Mouse (Mus musculus) embryo, embryonic 10 days (tissue): ENCODE results near the gene Gm13420.
A peak's percentile ranks its signal among the peaks of the same experiment; 100 is the strongest.
"Not testable (repeated sequence)": the region's sequence is repeated elsewhere in the genome, so short reads cannot be mapped to it uniquely, and the experiment has no call there.

Source experiments
- DNase-seq: peaks from one replicate; pipeline ENCODE4 v3.0.0-alpha.2; 2015; ENCODE audit warnings: low spot score

Gene Gm13420

DNA sequence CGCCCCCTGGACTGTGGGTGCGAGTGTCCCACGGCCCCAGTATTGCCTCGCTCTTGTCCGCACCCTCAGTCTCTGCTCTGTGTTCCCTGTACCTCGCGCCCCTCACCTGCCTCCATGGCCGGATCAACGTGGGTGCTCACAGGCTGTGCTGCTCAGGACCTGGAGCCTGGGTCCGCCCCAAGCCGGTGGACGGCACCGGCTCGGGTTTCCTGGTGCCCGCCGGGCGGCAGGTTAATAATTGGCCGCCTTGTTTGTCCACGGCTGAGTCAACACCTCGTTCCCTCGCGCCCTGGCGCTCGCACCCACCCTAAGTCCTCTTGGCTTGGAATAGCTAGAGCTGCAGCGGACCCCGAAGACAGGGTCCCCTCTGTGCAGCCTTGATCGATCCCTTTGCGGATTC lies at the start of gene Gm13420:
Gm13420 (minus strand) TSS at position 189 of the 400 bp plus-strand sequence.
- DNase-seq = peak; percentile 9

DNA sequence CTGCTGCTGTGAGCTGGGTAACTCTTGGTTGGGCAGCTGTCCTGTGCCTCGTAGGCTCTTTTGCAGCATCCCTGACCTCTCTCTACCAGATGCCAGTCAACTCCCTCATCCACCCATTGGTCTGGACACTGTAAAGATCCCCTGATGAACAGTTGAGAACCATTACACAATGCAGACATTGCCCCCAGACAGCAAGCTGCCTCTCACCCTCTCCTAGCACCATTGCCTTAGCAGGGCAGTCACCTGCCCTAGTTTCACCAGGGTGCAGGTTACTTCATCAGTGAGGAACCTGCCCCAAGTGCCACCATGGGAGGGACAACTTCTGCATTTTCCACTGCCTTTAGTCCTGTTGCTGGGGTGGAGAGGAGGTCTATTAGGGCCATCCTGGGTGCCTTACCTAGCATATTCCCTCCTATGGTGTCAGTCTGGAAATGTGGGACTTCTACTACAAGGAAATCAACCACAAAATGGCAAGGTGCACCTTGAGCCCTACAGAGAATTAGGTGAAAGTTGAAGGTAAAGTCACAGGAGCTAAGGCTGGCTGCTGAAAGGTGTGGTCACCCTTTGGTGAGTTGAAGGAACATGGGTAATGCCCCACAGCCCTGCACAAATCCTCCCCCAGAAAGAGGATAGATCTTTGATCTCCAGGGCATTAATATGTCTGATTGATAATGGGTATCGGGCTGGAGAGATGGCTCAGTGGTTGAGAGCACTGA lies 41.4 kb upstream of the Gm13420 start:
- no peak for DNase-seq

DNA sequence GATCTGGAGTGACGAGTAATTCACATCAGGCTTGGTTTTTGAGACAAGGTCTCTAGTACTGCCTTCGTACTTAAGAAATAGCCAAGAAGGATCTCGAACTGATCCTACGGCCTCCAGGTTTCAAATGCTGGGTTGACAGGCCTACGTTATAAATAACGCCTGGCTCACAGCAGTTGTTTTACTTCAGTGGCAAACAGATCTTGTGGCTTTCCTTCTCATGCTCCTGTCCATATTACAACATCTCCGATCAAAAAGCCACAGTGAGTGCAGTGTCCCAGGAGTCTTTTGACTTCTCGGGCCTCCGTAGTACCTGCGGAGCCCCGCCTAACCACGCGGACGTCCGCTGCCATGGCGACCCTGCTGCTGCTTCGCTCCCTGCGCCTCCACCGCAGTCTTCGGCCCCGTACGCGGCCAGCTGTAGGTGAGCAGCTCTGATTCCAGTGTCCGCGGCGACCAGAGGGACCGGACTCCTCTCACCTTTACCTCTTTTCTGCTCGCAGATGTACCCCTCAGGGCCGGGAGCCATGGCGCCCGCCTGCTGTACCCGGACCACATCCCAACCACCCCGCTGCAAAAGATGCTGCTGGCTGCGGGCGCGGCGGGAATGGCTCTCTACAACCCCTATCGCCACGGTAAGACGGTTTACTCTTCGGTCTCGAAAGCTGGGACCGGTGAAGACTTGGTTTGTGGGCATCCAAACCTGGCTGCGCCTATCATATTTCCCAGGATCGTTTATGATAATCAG lies 36.6 kb upstream of the Gm13420 start, which contains the start of gene Trub2:
Trub2 (minus strand) TSS at position 566 of the 745 bp plus-strand sequence.
- DNase-seq = peak; percentile 91

DNA sequence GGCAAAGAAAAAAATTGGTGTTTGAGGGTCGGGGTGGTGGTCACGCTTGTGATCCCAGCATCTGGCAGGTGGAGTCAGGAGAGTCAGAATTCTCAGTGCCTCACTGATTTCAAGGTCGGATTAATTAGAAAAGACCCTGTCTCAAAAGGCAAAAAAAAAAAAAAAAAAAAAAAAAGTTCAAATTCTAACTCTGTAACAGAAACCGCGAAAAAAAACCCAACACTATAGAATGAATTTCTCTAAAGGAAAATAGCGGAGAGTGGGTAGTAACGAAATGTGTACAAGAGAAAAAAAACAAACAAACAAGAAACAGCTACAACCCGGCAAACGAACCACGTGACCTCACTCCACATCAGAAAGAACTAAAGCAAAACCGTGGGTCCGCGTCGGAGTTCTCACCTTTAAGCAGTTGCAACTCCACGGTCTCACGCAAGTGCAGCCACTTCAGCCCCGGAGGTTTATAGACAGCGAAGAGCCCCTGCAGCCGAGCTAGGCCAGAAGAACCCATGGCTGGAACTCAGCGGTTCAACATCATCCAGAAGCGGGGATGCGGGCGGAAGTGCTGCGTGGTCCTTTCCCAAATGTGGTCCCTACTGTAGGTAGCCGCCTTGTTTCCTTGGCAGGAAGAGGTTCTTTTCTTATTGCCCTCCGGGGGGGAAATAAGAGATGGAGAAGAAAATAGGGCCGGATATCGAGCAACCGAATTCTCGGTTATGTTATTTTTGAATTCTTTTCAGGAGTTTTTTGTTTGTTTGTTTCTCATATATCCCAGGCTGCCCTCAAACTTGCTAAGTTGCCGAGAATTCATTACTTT lies 35.8 kb upstream of the Gm13420 start, which contains the start of gene Coq4:
Coq4 (plus strand) TSS at position 390 of the 814 bp plus-strand sequence.
- DNase-seq = peak; percentile 95

DNA sequence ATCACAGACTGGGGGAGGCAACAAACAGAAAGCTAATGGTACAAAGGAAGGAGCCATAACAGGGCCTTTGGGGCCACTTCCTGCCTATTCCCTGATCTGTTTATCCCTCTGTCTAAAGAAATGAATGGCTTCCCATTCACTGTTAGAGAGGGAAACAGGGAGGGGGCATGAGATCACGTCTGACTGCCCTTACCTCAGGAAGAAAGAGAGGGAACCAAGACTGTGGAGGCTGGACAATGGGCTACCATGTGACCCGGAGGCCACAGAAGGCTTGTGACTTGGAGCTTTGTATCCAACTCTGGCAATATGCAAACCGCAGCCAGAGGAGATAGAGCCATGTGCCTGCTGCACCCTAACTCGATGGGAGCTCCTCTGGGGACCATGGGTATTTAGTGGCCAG lies 32.8 kb upstream of the Gm13420 start:
- peak; percentile 7 for DNase-seq

DNA sequence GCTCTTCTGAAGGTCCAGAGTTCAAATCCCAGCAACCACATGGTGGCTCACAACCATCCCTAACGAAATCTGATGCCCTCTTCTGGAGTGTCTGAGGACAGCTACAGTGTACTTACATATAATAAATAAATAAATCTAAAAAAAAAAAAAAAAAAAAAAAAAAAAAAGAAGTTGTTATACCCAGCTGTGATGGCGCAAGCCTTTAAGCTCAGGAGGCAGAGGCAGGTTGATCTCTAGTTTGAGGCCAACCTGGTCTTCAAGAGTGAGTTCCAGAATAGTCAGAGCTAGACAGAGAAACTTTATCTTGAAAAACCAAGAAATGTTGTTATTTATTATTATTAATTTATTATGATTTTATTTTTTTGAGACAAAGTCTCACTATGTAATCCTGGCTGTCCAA lies 29.8 kb upstream of the Gm13420 start:
- DNase-seq = not testable (repeated sequence)

DNA sequence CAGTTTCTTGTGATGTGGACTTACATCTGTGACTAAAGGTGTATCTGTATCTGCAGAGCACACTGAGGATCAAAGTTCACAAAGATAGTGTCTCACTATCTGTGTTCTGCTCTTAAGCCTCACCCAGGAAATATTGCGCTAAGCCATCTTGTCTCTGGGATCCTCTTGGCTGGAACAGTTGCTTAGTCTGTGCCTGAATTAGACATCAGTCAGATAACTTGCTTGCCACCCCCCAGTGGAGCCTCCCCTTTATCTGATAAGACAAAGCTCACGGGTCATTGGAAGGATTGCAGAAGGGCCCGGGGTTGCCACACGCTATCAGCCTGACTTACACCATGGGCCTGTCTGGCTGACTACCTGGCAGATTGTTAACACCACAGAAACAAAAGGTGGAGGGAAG lies 21.8 kb upstream of the Gm13420 start:
- no peak for DNase-seq

DNA sequence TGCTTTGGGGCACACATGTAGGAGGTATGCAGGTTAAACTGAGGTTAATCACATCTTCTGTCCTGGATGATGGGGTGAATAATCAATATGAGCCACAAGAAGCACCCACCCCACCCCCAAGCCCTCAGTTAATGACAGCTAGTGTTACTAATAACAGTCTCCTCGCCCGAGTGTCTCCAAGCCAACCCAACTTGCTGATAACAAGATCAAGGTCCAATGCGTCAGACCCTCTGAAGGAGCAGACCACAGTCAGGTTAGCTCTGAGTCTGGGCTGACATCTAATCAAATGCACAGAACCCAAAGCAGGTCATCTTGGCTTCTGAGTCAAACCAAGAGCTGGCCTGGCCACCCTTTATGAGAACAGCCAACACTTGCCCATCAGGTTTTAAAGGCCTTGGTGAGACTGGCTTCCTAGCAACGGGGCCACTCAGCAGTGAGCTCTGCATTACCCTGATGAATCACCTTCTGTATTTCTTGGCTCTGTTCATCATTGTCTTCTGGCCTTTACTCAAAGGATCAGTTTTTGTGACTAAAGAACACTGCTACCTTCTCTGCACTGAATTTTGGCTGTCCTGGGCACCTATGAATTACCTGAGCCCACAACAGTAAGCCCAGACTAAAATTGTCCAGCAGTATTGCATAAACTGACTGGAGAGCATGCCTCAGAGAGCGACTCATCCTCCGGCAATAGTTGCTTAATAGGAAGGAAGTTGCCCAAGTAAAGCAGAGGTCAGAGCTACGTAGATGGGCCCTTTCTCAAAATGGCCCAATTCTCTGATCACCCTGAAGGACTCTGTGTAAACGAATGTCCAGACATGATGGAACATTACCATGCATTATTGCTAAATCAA lies 20.4 kb upstream of the Gm13420 start:
- no peak for DNase-seq

DNA sequence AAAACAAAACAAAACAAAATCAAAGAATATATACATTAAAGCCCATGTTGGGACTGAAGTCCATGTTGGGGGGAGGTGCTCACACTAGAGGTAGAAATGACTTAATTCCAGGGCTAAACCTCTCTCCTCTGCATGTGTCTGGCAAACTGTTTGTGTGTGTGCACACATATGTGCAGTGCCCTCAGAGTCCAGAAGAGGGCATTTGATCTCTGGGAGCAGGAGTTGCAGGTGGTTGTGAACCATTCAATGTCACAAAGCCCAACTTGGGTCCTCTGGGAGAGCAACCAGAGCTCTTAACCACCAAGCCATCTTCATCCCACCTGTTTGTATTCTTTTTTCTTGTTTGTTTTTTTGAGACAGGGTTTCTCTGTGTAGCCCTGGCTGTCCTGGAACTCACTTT lies 18.7 kb upstream of the Gm13420 start:
- no peak for DNase-seq

DNA sequence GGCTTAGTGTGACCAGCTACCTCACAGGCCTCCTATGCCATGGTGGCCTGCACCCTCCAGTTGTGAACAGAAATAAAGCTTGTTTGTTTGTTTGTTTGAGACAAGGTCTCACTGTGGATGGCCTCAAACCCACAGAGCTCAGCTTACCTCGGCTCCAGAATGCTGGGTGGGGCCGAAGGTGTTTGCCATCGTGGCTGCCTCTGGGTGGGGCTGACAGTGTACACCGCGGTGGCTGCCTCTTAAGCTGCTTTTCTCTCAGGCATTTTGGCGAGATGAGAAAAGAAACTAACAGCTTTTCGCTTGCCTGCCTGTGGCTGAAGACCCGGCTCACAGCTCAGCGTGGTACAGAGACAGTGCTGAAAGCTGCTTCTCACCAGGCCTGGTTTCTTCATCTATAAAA lies 17.4 kb upstream of the Gm13420 start:
- no peak for DNase-seq

DNA sequence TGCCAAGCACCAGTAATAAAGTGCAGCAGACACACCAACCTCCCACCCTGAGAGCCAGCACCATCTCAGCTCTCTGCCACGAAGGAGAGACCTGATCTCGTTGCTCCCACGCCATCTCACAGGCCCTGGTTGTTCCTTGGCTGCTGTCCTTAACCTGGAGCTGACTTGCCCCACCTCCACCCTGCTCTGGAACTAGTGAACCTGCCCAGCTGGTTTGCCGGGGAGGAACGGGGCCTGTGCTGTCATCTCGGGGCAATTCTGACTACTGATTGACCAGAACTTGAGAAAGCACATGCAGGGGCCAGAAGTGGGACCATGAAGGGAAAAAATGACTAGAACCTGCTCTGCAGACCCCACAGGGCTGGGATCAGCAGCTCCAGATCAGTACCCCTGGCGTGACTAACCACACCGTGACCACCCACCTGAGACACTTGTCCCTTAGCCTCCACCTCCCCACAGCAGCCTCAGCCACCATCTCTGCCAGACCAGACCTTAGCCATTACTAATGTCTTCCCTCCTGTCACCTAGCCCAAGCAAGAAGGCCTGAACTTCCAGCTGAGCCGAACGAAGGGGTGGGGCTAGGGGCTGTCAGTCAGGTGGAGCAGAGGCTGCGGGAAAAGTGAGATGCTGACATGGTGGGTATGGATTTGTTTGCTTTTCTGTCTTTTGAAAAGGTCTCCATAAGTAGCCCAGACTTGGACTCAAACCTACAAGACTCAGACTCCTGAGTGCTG lies 16.7 kb upstream of the Gm13420 start:
- DNase-seq = no peak

DNA sequence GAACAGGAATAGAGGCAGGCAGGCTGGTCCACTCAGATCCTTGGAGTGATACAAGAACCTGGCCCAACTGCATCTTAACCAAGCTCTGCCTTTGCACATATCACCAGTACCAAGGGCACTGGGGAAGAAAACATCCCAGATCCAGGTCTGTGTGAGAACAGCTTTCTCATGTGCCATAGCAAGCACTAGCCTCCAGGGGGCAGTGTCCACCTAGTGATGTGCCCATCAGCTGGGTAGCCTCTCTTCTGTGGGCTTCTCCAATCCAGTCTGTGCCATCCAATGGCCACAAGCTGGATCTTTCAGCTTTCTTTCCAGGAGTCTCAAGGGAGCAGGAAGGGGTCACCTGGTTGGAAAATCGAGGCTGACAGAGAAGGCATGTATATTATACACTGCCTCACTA lies 13.3 kb upstream of the Gm13420 start:
- peak; percentile 87 for DNase-seq

DNA sequence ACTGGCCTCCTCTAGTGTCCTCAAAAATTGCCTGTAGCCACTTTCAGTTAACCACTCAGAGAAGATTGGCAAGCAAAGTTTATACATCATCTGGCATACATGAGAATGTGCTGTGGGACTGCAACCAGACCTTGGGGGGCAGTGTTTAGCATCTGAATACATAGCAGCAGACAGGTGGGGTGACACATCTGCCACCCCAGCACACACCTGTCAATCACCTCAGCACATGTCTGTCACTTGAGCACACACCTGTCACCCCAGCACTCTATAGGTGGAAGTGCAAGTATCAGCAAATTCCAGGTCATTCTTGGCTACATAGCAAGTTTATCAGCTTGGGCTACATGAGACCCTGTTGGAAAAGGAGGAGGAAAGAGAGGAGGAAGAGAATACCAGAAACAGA lies 4.2 kb upstream of the Gm13420 start:
- no peak for DNase-seq

DNA sequence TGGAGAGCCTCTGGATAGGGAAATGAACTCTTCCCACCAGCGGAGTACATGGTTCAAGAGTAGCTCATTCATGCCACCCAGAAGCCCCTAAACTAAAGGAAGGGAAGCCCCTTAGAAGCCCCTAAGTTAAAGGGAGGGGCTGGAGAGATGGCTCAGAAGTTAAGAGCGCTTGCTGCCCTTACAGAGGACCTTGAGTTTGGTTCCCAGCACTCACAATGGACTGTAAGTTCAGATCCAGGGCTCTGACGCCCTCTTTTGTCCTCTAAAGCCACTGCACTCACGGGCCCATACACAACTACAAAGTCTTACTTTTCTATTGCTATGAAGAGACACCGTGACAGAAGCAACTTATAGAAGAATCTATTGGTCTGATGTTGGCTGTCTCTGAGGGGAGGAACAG lies 912 bp upstream of the Gm13420 start:
- no peak for DNase-seq

DNA sequence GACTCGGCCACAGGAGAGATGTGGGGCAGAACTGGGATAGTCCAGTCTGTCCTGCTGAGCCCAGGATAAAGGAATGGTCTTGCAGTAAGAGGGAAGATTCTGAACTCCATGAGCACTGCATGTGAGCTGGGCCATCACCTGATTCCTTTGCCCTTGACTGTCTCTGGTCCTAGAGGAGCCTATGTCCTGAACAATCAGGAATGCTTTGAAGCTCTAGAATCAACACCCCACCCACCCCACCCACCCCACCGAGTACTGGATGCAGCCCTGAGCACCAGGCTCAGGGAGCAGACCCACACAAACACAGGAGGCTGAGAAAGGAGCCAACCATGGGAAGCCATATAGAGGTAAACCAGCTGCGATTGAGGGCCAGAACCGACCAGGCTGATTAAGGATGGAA lies 3.0 kb downstream of the Gm13420 start:
- DNase-seq = no peak

DNA sequence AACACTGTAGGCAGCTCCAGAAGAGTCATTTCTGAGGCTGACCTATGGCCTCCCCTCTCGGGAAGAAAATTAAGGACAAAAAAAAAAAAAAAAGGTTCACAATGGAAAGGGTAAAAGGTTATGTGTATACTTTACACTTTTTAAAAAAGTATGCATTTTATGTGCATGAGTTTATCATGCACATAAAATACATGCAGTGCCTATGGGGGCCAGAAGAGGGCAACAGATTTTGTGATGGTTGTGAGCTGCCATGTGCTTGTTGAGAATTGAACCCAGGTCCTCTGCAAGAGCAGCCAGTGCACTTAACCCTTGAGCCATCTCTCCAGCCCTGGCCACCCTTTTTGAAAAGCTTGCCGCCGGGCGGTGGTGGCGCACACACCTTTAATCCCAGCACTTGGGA lies 3.6 kb downstream of the Gm13420 start:
- DNase-seq = peak; percentile 46

DNA sequence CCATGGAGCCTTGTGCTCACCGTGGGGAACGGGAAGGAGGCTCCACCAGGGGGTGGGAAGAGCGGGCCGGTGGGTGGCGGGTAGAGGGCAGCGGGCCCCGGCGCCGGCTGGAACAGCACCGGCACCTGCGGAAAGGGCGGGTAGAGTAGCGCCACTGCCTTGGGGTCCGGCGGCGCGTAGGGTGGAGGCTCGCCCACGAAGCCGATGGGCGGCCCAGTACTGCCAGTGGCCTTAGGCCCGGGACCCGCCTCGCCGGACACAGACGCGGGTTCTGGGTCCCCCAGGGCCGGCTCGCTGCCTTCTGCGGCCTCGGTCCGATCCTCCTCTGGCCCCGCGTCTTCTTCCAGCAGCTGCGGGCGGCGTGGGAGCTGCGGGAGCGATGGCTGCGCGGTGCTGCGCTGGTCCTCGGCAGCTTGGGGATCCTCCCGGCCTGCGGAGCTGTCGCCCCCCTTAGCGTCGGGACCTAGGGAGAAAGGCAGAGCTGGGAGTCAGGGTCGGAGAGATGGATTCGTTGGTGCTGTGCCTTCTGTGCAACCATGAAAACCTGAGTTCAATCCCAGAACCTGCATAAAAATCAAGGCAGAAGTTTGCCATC lies 4.2 kb downstream of the Gm13420 start:
- DNase-seq = no peak

DNA sequence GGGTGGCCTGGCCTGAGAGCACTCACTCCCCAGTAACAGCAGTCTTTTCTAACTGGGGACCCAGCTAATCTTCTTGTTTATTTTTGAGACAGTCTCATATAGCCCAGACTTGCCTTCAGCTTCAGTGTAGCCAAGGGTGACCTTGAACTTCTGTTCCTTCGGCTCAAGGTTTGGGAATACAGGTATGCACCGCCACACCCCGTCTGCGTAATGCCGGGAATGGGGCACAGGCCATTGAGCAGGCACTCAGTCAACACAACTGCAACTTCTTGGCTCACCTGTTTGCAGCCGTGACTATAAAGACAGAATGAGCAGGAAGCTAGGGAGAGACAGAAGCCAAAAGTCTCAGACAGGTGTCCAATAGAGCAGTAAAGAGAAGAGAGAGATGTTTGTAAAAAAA lies 7.2 kb downstream of the Gm13420 start:
- DNase-seq = no peak

DNA sequence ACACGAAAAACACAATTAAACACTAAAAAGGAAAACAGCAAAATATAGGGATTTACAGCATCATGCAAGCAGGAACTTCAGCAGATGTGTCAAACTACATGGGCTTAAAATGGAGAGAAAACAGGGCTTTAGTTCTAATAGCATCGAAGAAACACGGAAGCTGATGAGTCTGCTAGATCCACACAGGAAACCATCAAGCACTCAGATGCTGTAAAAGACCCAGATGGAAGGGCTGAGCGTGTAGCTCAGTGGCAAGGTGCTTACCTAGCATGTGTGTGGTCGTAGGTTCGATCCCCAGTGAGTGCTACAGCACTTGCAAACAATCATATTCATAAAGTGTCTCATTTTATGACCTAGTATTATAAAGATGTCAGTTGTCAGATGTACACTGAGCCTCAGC lies 10.3 kb downstream of the Gm13420 start:
- no peak for DNase-seq

DNA sequence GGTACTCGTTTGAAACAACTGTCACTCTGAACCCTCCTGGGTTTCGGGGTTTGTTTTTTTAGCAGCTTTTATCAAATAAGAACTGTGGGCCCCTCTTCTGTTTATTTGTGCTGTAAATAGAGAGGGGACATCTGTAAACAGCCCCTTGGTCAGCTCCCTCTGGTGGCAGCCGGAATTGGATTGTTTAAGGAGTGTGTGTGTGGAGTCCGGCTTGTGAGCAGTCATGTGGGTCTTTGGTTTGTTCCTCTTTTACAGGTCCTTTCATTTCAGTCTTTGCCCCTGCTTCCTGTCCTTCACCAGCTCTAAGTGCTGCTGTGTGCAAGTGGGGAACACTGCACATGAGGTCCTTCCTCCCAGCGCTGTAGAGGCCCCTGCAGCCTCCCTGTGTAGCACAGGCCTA lies 12.1 kb downstream of the Gm13420 start:
- no peak for DNase-seq

DNA sequence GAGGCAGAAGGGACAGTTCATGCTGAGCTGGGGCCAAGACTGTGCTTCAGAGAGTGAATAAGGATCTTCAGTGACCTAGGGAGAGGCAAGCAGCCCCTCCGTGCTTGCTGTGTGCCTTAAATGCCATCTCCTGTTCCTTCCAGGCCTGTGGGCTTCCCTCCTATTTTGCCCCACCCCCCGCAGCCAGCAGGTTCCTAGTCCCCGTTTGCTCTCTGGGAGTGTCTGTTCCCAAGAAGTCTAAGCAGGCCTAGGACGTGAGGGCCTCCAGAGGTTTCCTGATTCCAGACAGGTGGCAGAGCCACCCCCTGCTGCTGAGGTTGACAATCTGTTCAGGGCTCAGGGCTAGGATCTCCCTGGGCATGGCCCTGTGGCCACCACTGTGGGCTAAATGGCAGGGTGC lies 12.7 kb downstream of the Gm13420 start:
- no peak for DNase-seq
